Mouse (Mus musculus): ENCODE data around the gene Chd4.

Gene Chd4

DNA sequence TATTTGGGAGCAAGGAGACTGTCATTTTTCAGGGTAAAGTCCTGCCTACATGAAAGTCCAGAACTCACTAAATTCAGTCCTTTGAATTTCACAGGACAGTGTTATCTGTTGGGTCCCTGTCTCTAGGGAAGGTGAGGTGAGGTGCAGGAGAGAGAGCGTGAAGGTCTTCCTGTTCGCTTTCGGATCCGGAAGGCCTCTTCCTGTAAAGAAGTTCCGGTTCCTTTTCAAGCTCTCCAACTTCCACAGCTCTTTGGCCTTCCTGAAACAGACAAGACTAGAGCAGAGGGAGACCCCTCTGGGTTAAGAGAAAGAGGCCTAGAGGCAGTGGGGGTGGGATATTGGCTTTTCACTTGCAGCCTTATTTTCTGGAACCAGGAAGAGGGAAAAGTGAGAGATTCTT, 3.4 kb upstream of the Chd4 start:
- no peak for DNase-seq

DNA sequence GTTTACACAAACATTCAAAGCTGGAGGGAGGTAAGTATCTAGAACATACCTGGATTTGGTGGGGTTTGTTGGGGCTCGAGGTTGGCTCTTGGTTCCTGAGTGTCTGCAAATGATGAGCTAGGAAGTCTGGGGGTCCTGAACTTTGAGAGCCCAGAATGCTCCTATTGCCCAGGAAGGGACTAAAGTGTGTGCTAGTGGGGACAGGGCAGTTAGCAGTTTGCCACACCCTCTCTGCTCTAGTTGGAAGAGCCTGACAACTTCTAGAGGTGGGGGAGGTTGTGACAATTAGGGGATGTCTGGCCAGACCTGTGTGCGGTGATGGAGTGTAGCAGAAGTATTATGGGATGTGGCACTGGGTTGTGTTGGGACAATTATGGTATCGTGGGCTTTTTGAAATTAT, 938 bp upstream of the Chd4 start:
- DNase-seq, result no peak

DNA sequence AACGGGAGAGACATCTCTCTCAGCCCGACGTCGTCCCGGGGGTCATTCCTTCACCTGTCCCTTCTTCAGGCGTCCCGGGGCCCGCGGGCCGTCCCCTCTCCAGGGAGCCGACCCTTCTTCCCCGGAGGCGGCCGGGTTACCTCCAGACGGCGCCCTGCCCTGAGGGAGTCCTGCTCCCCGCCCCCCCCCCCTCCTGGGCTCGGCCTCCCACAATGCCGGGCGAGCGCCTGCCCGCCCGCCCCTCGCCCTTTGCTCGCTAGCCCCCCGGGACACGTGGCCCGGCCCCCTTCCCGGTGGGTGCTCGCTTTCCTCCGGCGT, 457 bp downstream of the Chd4 start:
- DNase-seq, result no peak

DNA sequence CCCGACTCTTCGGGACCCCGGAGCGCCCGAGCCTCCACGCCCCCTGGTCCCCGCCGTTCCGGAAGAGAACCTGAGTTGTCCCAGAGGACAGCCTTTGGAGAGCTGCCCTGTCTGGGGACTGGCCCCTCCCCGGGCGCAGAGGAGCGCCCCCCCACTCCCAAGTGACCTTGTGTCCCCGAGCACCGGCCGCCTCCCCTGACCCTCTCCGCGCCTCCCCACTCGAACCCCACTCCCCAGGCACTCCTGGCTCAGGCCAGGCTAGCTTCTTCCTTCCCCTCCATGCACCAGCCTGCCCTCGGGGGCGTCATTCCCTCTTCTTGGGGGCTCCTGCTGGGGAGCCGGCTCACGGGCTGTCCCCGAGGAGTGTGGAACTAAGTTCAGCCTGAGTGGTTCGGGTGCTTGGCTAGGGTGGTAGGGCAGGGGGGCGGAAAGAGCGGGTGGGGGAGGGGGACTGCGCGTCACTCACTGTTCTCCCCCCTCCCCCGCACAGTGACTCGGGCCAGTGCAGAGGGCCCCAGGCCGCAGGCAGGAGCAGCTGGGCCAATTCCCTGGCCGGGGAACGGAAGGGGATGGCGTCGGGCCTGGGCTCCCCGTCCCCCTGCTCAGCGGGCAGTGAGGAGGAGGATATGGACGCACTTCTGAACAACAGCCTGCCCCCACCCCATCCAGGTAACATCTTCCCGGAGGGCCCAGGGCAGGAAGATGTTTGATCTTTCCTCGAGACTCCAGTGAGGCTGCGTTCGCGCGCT, 990 bp downstream of the Chd4 start:
- DNase-seq, result peak; percentile 57

DNA sequence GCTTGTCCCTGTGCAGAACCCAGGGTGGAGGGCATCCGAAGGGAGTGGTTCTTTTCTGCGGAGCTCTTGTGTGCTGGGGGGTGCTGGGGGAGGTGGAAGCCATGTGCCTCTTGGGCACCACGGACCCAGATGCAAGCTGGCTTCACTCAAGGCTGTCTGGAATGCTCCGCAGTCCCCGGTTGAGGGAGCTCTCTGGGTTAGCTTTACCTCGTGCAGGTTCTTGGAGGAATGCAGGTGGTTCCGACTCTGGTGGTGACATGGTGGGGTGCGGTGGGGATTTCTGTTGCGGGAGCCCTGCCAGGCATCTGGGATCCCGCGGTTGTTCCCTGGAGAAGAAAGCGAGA, 1.5 kb downstream of the Chd4 start:
- DNase-seq, result peak; percentile 29

DNA sequence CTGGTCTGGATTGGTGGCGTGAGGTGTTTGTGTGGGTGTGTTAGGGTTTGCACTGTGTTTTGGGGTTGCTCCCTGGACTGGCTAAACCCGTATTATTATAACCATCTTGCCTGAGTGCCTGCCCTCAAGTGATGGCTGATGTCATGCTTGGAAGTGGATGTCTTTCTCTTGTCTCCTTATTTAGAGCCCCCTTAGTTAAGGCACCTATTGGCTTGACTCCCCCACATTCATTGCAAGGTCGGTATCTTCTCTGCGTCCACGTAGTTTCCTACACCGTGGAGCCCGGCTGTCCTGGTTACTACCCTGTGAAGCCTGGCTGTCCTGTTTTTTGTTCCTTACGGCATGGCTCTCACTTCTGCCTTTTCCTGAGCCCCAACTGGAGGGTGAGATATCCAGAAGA, 2.2 kb downstream of the Chd4 start:
- DNase-seq, result no peak

DNA sequence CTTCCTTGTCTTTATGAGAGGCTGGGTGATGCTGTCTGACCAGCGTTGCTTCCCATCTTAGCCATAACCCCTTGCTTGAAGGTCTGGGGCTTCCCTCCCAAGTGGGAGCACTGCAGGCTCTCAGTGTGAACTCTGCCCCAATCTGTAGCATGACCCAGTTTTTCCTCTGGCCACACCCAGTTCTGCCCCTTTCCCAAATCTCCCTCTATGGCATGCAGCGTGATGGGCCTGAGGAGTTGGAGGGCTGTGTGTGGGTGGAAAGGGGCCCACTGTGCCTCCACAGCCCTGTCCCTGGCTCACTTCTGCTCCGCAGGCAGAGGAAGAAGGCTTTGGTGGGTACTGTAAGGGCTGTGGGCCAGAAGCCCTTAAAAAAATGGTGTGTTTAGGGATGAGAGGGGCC, 2.7 kb downstream of the Chd4 start:
- DNase-seq, result no peak

DNA sequence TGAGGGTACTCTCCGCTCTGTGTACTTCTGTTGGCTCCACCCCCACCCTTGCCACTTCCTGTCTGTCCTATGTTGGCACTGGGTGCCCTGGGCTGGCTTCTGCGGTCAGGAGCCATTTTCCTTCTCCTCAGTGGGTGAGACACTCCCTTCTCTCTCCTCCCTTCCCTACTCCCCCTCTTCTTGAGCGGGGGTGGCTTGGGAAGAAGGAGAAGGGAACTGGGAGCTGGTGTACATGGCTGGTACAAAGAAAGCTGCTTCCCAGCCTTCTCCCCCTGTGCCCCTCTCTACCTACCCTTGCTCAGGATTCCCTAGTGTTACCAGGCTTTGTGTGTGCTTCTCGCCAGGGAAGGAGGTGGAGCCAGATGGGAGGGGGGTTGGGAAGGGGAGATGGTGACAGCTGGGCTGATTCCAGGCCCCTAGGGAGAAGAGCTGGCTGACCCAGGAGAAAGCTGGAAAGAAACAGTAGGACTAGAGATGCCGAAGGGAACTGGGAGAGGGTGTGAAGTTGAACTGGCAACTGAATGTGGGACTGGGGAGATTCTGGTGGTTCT, 3.7 kb downstream of the Chd4 start:
- DNase-seq, result no peak

DNA sequence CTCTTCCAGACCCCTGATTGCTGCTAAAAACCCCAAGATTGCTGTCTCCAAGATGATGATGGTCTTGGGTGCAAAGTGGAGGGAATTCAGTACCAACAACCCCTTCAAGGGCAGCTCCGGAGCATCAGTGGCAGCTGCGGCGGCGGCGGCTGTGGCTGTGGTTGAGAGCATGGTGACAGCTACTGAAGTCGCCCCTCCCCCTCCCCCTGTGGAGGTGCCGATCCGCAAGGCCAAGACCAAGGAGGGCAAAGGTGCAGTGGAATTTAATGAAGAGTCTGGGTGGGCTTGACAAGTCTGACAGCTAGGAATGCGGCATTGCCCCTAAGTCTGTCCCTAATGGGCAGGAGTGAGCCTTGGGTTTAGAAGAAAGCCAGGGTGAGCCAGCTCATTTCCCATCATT, 5.7 kb downstream of the Chd4 start:
- no peak for DNase-seq

DNA sequence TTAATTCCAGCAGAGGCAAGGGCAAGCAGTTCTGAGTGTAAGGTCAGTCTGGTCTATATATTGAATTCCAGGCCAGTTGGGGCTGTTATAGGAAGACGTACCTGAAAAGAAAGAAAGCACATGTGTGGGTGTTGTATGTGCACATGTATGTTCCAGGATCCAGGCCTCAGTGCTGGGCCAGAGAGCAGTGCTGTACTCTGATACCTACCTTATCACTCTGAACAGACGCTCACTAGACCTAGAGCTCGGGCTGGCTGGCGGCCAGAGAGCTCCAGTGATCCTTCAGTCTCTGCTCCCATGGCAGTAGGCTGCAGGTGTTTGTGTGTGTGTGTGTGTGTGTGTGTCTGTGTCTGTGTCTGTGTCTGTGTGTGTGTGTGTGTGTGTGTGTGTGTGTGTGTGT, 8.4 kb downstream of the Chd4 start:
- DNase-seq, result no peak

DNA sequence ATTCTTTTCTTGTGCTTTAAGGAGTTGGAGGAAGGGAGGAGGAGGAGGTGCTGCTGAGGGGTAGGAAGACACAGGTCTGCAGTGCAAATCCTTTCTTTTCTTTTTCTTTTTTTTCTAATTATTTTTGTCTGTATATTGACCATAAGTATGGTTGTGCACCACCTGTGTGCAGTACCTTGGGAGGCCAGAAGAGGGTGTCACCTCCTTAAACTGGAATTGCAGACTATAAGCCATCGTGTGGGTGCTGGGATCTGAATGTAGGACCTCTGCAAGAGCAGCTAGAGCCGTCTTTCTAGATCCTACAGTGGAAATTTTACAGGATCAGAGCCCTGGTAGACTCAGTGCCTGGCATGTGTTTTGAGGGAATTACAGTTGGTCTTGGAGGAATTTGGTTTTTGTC, 11.9 kb downstream of the Chd4 start:
- DNase-seq, result no peak

DNA sequence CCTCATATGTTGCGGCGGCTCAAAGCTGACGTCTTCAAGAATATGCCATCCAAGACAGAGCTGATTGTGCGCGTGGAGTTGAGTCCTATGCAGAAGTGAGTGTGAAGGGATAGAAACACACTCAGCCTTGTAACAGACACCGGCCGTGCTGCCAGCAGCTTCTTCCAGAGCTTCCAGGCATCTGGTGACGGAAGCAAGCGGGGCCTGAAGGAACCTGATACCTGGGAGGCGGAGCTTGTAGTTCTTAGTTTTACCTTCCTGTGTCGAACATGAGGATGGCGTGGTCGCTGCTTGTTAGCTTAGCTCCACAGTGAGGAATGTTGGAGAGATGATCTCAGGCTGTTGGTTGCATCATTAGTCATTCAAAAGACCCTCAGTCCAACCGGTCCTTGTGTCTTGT, 13.6 kb downstream of the Chd4 start:
- DNase-seq, result no peak

DNA sequence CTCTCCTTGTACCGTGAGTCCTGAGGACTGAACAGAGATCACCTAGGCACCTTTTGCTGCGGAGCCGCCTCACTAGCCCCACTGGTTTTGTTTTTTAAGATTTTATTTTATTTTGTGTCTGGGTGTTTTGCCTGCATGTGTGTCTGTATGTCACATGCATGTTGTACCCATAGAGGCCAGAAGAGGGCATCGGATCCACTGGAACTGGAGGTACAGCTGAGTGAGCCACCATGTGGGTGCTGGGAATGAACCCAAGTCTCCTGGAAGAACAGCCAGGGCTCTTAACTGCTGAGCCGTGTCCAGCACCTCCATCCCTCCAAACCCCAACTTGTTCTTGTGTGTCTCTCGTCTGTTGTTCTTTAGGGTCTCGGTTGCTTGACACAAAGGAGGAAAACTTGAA, 15.1 kb downstream of the Chd4 start:
- peak; percentile 62 for DNase-seq

DNA sequence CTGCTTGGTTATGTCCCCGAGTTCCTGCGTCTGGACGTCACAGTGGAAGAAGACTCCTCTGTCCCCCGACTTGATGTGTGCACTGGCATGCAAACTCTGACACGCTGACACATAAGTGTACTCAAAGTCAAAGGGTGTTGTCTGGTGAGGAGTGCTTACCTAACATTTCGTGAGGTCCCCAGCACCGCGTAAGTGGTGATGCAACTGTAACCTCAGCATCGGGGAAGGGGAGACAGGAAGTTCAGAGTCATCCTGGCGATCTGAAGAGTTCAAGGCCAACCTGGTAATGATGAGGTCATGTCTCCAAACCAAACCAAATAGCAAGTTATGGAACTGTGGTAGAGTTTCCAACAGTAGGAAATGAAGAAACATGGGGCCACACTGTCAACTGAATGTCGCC, 16.8 kb downstream of the Chd4 start:
- no peak for DNase-seq

DNA sequence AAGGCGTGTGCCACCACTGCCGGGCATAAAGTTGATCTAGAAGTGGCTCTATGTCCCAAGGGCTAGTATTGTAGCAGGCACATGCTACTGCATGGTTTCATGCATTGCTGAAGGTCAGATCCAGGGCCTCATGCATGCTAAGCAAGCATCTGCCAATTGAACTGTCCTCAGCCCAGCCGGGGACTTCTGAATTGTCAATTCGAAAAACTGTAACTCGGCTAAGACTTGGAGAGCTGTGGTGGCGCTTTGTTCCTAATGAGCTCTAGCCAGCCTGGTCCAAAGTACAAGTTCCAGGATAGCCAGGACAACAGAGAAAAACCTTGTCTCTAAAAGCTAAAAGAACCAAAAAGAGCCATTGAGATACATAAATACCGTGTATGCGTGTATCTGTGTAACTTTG, 23.6 kb downstream of the Chd4 start:
- no peak for DNase-seq

DNA sequence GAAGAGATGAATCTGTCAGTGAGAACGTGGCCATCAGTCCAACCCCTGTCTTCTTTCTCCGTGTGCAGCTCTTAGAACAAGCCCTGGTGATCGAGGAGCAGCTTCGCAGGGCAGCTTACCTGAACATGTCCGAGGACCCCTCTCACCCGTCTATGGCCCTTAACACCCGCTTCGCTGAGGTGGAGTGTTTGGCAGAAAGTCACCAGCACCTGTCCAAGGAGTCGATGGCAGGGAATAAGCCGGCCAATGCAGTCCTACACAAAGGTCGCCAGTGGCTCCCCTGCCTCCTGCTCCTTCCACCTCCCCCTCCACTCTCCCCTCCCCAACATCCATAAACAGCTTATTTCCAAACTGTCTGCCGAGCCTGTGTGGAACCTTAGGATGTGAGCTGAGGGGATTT, 32.9 kb downstream of the Chd4 start:
- no peak for DNase-seq

DNA sequence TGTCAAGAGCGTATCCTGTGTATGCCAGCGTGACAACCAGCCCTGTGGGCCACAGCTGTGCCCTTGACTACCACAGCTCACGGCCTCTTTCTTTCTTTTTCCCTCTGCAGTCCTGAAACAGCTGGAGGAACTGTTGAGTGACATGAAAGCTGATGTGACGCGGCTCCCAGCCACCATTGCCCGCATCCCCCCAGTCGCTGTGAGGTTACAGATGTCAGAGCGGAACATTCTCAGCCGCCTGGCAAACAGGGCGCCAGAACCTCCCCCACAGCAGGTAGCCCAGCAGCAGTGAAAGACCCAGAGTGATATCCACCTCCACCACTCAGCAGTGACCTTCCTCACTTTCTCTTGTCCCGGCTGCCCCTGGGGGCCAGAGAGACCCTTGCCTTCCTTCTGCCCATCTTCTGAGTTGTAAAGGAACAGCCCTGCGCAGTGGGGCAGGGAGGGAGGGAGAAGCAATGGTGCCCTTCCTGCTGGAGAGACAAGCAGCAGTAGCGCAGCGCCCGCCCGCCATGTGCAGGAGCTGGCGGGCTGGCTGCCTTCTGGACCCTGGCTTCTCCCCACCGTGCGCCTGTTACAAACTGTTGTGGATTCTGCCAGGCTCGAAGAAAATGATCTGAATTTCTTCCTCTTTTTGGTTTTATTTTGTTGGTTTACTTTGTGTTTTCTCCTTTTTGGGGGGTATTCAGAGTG, 34.1 kb downstream of the Chd4 start:
- DNase-seq, result no peak

DNA sequence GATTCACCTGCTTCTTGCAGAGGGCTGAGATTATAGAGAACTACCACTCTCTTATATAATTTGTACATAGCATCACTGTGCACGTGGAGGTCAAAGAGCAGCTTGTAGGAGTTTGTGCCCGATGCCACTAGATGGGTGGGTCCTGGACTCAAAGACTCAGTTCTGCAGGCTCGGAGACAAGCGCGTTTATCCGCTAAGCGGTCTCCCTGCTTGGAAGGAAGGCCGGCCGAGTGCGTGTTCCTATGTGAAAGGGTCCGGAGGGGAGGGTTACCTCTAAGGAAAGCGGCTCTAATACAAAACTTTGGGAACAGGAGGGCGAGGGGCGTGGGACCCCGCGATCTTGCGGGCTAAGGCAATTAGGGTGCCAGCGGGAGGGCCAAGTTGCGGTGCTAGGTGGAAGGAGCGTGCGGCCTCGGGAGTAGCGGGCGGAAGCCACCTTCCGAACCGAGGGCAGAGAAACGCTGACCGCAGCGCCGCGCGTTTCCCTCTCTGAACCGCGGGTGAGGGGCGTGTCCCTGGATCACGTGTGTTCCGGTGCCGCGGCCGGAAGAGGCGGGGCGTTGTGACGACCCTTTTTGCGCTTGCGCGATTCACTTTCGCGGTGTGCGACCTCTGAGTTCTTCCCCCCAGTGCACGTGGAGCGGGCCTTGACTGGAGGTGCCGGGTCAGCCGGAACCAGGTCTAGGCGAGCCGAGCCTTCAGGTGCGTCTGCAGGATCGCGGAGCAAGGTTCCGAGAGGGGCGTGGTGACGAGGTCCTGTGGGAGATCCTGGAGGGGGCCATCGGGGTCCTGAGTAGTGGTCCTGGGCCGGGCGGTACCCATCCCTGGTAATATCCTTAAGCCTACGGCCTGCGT, 35.7 kb downstream of the Chd4 start, which contains the start of gene Nop2:
TSS of gene Nop2 (plus strand) at position 608 of the 855 bp plus-strand sequence.
- DNase-seq, result peak; percentile 86

DNA sequence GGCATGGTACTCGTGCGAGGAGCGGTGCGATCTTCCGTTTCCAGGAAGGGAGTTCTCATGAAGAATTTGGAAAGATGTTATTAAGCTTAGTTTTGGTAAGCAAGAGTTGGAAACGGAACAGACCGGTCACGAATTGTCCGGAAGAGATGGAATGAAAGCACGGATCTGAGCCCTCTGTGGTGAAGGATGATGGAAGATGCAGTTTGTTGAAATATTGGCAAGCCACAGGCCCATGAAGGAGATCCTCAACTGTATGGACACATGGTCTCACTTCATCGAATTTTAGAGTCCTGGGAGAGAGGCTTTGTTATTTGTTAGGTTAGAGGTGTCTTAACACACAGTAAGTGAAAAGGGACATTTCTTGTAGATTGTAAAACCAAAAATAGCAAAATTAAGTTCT, 36.7 kb downstream of the Chd4 start:
- no peak for DNase-seq

DNA sequence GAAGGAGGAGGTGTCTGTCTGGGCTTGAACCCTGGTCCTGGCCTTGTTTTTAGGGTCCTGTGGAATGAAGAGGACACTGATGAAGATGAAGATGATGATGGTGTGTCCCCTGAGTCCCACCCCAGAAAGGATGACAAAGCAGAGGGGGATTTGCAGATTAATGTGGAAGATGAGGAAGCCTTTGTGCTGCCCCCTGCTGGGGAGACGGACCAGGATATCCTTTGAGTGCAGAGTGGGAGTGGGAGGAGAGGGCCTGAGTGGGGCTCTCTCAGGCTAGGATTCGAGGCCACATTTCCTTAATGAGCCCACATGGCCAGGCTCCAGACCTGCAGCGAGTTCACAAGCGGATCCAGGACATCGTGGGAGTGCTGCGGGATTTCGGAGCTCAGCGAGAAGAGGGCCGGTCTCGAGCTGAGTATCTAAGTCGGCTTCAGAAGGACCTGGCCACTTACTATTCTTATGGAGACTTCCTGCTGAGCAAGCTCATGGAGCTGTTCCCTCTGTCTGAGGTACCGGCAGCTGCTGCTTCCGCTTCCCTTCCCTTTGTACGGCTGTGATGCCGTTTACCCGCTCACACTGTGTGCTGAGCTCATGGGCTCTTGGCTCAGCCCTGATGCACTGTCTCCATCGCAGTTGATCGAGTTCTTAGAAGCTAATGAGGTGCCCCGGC, 41.4 kb downstream of the Chd4 start:
- peak; percentile 76 for DNase-seq

DNA sequence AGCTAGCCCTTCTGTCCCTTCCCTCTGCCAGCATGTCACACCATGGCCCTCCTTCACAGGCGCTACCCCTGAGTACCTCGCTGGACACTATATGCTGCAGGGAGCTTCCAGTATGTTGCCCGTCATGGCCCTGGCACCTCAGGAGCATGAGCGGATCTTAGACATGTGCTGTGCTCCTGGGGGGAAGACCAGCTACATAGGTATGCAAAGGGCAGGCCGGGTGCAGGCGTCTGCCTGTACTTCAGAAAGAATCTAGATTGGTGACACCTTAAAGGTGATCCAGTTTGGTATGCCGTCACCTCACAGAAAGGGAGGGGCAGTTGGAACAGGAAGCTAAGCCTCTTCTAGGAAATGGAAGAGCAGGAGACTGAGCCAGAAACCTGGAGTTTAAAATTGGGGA, 44.0 kb downstream of the Chd4 start:
- no peak for DNase-seq

DNA sequence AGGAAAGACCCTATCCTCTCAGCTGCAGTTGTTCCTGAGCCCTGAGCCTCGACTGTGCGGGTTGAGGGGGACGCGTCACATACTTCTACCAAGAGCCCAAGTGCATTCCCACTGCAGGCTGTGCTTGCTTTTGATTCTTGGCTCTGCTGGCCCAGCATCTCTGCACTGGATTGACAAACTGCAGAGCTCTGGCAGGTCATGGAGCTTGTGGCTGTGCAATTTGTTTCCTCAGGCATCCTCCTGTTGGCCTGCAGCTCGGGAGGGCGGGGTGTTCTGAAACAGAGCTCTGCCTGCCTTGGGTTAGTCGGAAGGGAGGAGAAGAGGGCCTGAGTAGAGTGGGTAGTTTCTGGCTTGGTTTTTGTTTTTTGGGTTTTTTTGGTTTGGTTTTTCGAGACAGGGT, 46.7 kb downstream of the Chd4 start:
- DNase-seq, result no peak

DNA sequence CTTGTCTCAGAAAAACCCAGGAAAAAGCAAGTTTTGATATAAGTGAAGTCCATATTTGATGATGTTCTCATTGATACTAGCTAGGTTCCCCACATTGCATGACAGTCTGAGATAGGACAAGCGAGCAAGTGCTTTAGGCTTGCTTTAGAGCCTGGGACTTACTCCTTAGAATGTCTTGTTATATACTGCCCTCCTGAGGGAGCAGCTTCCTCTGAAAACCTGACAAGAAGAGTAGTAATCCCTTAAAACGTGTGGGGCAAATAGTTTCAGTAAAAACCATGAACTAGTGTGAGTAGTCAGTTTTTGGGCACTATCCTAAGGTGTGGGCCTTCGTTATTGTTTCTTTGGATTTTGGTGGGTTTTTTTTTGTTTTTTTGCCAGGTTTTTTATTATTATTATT, 47.3 kb downstream of the Chd4 start:
- no peak for DNase-seq
